Mouse (Mus musculus): ENCODE data around the gene Pdzph1. TPM values are rescaled to one million over a fixed set of nuclear protein-coding genes. Genes with fewer than 3 reads are reported as not detected.

Gene Pdzph1
- polyA plus RNA-seq, 1 experiment: not detected

GRCm38 (mm10) chr17:58923901-58924476, 67.2 kb downstream of the Pdzph1 start:
- Histone ChIP-seq H3K4me1 (ENCODE audit: control insufficient read depth, insufficient read depth, low read length) (no peaks in the 10 kb centered on the region), H3K4me3 (ENCODE audit: insufficient read depth, low read length) (no peak overlapping the region), H3K27ac (ENCODE audit: insufficient read depth, low read length) (no peak overlapping the region)
- TF ChIP-seq POLR2A (IDR thresholded peaks at IDR 0.05; ENCODE audit: low read depth, low read length) (no peak), CTCF (IDR thresholded peaks at IDR 0.05; ENCODE audit: borderline replicate concordance, insufficient read depth, low read length) (no peak)

GRCm38 (mm10) chr17:58923316-58923866, 67.8 kb downstream of the Pdzph1 start:
- Histone ChIP-seq H3K4me3 (ENCODE audit: insufficient read depth, low read length) (no peak overlapping the region), H3K27ac (ENCODE audit: insufficient read depth, low read length) (no peak overlapping the region), H3K4me1 (ENCODE audit: control insufficient read depth, insufficient read depth, low read length) (no peaks in the 10 kb centered on the region)
- TF ChIP-seq CTCF (IDR thresholded peaks at IDR 0.05; ENCODE audit: borderline replicate concordance, insufficient read depth, low read length) (no peak), POLR2A (IDR thresholded peaks at IDR 0.05; ENCODE audit: low read depth, low read length) (no peak)

DNA sequence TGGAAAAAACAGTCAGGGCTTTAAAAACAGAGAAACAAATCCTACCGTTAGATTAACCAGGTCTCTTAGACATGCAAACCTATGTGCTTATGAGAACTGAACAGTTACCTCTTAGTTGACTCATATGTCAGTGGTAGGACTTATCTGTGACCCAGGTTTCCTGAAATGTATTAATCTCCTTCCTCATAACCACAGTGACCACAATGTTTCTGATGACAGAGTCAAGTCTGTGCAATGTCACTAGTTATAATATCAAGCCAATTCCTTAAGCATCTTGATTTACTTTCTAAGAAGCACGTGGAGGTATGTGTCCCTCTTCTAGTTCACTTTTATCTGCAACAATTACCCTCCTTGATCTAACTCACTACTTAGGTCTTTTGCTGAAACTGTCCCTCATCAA, 68.4 kb downstream of the Pdzph1 start:
- no peaks in the 10 kb centered on the region for H3K4me1 ChIP-seq (ENCODE audit: control insufficient read depth, insufficient read depth, low read length)
- H3K27ac ChIP-seq (ENCODE audit: insufficient read depth, low read length): no peak overlapping the region
- TF ChIP-seq POLR2A (IDR thresholded peaks at IDR 0.05; ENCODE audit: low read depth, low read length): no peak
- TF ChIP-seq CTCF (IDR thresholded peaks at IDR 0.05; ENCODE audit: borderline replicate concordance, insufficient read depth, low read length): no peak

GRCm38 (mm10) chr17:58919927-58920326, 71.2 kb downstream of the Pdzph1 start:
- Histone ChIP-seq H3K4me3 (ENCODE audit: insufficient read depth, low read length) (no peak overlapping the region), H3K4me1 (ENCODE audit: control insufficient read depth, insufficient read depth, low read length) (no peaks in the 10 kb centered on the region), H3K27ac (ENCODE audit: insufficient read depth, low read length) (no peak overlapping the region)
- TF ChIP-seq POLR2A (IDR thresholded peaks at IDR 0.05; ENCODE audit: low read depth, low read length) (no peak), CTCF (IDR thresholded peaks at IDR 0.05; ENCODE audit: borderline replicate concordance, insufficient read depth, low read length) (no peak)

More for the DNA sequence above, 68.4 kb downstream of the Pdzph1 start:
- no peak overlapping the region for H3K4me3 ChIP-seq (ENCODE audit: insufficient read depth, low read length)

- Histone ChIP-seq H3K27ac (ENCODE audit: insufficient read depth, low read length) (no peak overlapping the region), H3K4me1 (ENCODE audit: control insufficient read depth, insufficient read depth, low read length) (no peaks in the 10 kb centered on the region)
- no peak for TF ChIP-seq CTCF (IDR thresholded peaks at IDR 0.05; ENCODE audit: borderline replicate concordance, insufficient read depth, low read length)
- TF ChIP-seq POLR2A (IDR thresholded peaks at IDR 0.05; ENCODE audit: low read depth, low read length): no peak
Observed at GRCm38 (mm10) chr17:58919061-58919460, 72.1 kb downstream of the Pdzph1 start.

DNA sequence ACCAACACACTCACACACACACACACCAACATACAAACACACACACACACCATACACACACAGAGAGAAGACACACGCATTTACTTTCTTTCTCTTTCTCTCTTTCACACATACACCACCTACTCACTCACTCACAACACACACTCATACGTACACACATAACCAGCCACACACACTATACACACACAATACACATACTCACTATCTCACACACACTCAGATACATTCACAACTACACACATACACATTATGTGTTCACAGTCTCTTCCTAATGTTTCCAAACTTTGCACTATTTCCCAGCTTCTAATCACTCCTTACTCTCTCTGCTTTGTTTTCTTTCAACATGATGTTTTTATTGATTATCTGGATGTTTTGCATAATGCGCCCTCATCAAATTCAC, 72.6 kb downstream of the Pdzph1 start:
- no peak for TF ChIP-seq CTCF (IDR thresholded peaks at IDR 0.05; ENCODE audit: borderline replicate concordance, insufficient read depth, low read length)
- no peak for TF ChIP-seq POLR2A (IDR thresholded peaks at IDR 0.05; ENCODE audit: low read depth, low read length)
- Histone ChIP-seq H3K4me3 (ENCODE audit: insufficient read depth, low read length) (no peak overlapping the region), H3K4me1 (ENCODE audit: control insufficient read depth, insufficient read depth, low read length) (no peaks in the 10 kb centered on the region), H3K27ac (ENCODE audit: insufficient read depth, low read length) (no peak overlapping the region)

More at GRCm38 (mm10) chr17:58919061-58919460, 72.1 kb downstream of the Pdzph1 start:
- no peak overlapping the region for H3K4me3 ChIP-seq (ENCODE audit: insufficient read depth, low read length)

DNA sequence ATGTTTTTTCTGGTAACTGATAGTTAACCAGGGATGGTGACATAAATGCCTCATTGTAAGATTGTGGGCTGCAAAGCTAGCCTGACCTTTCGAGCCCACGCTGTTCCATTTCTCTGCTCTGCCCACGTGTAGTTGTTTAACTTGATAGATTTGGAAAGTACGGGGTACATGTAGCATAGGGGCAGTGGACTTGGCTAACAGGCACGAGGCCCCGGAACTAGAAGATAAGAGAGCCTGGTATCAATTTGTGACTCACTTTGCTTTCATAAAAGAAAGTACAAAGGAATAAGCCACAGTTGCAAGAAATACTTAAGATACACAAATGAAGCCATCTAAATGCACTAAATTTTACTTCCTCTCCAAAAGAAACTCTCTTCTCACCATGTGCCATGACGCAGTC, 79.6 kb downstream of the Pdzph1 start:
- TF ChIP-seq CTCF (IDR thresholded peaks at IDR 0.05; ENCODE audit: borderline replicate concordance, insufficient read depth, low read length) (no peak), POLR2A (IDR thresholded peaks at IDR 0.05; ENCODE audit: low read depth, low read length) (no peak)
- Histone ChIP-seq H3K4me1 (ENCODE audit: control insufficient read depth, insufficient read depth, low read length) (no peaks in the 10 kb centered on the region), H3K27ac (ENCODE audit: insufficient read depth, low read length) (no peak overlapping the region), H3K4me3 (ENCODE audit: insufficient read depth, low read length) (no peak overlapping the region)

GRCm38 (mm10) chr17:58909061-58909661, 82.0 kb downstream of the Pdzph1 start:
- Histone ChIP-seq H3K4me1 (ENCODE audit: control insufficient read depth, insufficient read depth, low read length) (no peaks in the 10 kb centered on the region), H3K4me3 (ENCODE audit: insufficient read depth, low read length) (no peak overlapping the region), H3K27ac (ENCODE audit: insufficient read depth, low read length) (no peak overlapping the region)
- TF ChIP-seq CTCF (IDR thresholded peaks at IDR 0.05; ENCODE audit: borderline replicate concordance, insufficient read depth, low read length): no peak
- TF ChIP-seq POLR2A (IDR thresholded peaks at IDR 0.05; ENCODE audit: low read depth, low read length): no peak

- Histone ChIP-seq H3K4me1 (ENCODE audit: control insufficient read depth, insufficient read depth, low read length) (no peaks in the 10 kb centered on the region), H3K4me3 (ENCODE audit: insufficient read depth, low read length) (no peak overlapping the region), H3K27ac (ENCODE audit: insufficient read depth, low read length) (no peak overlapping the region)
- no peak for TF ChIP-seq CTCF (IDR thresholded peaks at IDR 0.05; ENCODE audit: borderline replicate concordance, insufficient read depth, low read length)
- no peak for TF ChIP-seq POLR2A (IDR thresholded peaks at IDR 0.05; ENCODE audit: low read depth, low read length)
Observed at GRCm38 (mm10) chr17:58906001-58906400, 85.2 kb downstream of the Pdzph1 start.

GRCm38 (mm10) chr17:58891488-58892210, 99.5 kb downstream of the Pdzph1 start:
- H3K4me1 ChIP-seq (ENCODE audit: control insufficient read depth, insufficient read depth, low read length): no peaks in the 10 kb centered on the region
- TF ChIP-seq CTCF (IDR thresholded peaks at IDR 0.05; ENCODE audit: borderline replicate concordance, insufficient read depth, low read length): no peak
- TF ChIP-seq POLR2A (IDR thresholded peaks at IDR 0.05; ENCODE audit: low read depth, low read length): no peak
- H3K27ac ChIP-seq (ENCODE audit: insufficient read depth, low read length): no peak overlapping the region
- H3K4me3 ChIP-seq (ENCODE audit: insufficient read depth, low read length): no peak overlapping the region
